Mouse (Mus musculus): Measurements from ENCODE around the gene Rarres2.

Gene Rarres2

DNA sequence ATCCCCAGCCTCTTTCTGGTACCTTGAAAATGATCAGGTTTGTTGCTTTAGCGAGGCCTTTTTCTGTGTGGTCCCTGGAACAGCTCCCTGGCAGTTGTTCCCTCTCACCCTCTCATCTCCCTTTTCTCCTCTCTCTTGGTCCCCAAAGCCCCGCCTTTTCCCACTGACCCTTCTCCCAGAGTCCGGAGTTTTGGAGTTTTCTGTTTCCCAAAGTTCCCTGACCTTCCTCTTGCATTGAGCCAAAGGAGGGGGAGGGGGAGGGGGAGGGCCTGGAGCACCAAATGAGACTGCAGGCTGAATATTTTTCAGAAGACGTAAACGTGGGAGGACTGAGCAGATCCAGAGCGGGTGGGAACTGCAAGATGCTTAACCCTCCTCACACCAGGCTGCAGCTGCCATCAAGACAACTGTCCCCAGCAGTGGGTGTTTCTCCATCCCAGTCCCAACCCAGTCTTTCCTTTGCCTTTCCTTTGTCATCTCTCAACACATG, at the start of gene Rarres2:
Gene Rarres2, minus strand, starts transcription at position 218 of the 490 bp plus-strand sequence.
- DNase-seq (ENCODE audit: low spot score): no peak

DNA sequence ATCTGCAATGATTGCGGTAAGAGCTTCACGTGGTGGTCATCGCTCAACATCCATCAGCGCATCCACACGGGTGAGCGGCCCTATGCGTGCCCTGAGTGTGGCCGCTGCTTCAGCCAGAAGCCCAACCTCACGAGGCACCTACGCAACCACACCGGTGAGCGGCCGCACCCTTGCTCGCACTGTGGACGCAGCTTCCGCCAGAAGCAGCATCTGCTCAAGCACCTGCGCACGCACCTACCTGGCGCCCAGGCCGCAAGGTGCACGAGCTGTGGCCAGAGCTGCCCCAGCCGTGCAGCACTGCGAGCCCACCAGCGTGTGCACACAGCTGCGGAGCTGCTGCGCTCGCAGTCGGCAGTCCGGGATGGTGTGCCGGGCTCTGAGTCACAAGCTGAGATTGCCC, 47.4 kb upstream of the Rarres2 start:
- DNase-seq (ENCODE audit: low spot score): no peak

DNA sequence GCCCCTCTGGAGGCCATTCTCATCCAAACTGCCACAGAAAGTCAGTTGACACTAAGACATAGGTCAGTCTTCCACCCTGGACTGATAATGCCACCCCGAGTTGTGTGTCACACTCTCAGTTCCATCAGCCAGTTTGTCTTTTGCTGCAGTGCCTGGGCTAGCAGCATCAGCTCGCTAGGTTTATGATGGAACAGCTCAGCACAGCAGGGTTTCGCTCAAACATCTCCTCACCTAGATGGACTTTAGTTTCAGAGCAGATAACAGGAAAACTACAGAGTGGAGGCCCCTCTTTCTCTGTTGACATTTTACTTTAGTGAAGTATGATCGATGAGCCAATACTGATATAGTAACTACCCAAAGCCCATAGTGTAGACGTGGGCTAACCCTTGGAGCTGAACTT, 42.2 kb upstream of the Rarres2 start:
- no peak for DNase-seq (ENCODE audit: low spot score)

DNA sequence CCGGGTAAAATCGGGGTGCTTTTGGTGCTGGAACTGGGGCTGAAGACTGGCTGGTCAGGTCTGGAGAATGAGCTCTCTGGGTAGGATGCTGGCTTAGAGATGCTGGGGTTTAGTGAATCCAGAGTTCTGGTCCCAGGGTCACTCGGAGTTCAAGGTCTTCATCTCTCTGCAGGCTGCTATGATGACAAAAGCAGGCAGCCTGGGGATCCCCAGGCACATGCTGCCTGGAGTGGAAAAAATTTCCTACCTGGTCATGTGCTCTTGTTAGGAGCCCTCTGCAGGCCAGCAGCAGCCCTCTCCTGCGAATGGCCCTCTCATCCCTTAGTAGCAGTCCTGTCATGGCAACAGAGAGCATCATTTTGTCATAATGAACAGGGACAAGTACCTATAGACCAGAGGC, 40.9 kb upstream of the Rarres2 start:
- DNase-seq (ENCODE audit: low spot score): no peak

DNA sequence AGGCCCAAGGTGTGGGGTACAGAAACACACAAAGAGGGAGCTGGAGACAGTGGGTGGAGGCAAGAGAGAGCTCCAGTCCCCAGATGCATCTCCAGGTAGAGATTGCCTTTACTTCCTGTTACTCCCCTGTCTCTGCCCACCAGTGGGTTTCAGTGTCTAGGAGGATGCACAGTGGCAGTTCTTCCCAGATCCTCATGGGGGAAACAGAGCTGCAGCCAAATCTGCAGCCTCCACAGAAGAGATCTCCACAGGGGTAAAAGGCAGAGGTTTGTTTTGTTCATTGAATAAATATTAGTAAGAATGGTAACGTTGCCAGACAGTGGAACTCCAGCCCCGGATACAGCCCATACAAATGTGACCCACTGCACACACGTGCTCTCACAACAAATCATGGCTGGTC, 38.1 kb upstream of the Rarres2 start:
- DNase-seq (ENCODE audit: low spot score): no peak

DNA sequence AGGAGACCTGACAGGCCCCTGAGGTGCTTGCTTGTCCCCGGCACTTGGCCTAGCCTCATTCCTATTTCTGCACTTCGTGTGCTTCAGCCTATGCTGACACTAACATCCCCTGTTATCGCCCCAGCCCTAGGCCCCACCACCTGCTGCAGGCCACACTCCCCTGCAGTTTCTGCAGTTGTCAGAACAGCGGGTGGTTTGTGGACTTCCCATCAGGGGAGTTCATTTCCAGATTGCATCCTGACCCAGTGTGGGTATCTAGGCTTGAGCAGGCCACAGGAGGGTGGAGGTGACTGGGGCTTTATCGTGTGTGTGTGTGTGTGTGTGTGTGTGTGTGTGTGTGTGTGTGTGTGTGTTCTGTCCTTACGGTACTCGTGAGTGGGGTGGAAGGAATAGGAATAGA, 36.9 kb upstream of the Rarres2 start:
- DNase-seq (ENCODE audit: low spot score): no peak

DNA sequence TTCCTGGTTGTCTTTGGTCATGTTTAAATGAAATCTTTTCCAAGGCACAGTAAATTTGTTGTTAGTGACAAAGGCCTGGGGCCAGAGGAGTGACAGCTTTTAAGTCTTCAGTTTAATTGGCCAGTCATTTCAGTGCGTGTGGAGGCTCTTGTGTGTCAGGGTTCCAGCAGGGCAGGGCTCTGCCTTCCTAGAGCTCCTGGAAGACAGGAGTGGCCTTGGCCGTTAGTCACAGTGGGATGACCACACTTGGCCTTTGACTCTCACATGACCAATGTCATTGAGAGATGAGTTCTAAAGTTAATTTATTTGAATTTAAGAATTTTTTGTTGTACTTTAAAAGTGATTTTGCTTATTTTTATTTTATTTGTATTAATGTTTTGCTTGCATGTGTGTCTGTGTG, 35.5 kb upstream of the Rarres2 start:
- DNase-seq (ENCODE audit: low spot score): no peak

- DNase-seq (ENCODE audit: low spot score): no peak
These were observed 29.6 kb upstream of the Rarres2 start for GRCm38 (mm10) chr6:48602080-48602741.

DNA sequence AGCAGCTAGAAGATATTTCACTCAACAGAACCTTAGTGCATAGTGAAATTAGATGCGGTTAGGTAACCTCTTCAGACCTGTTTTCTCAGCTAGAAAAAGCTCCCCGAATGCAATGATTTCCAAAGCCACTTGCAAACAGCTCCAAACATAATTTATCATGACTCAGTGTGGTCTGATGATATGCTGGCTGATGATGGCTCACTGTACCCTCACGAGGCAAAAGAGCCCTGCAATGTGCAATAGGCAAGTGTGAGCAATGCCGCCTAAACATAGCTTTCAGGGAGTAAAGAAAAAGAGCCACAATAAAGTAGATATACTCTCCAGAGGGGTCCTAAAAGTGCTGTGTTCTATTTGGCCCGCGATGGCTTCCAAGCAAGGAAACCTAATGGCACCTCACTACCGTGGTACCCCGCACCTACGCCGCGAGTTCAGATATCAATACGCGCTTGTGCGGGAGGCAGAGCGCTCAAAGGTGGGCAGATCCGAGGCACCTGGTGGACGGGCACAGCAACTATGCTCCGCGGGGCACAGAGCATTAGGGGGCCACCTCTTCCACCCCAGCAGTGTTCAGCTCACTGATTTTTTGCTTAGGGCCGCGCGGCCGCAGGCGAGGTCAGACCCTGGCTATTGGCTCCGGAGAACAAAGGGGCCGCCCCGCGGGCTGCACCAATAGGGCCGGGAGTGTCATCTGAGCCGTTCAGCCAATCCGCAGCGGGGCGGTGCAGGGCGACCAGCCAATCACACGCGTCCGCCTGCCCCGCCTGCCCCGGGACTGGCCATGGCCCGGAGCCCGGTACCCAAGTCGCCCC, 28.9 kb upstream of the Rarres2 start, which contains the start of gene Zfp775:
Gene Zfp775, plus strand, starts transcription at position 793 of the 809 bp plus-strand sequence.
- DNase-seq (ENCODE audit: low spot score): peak; percentile 91

- no peak for DNase-seq (ENCODE audit: low spot score)
These were observed 28.0 kb upstream of the Rarres2 start for GRCm38 (mm10) chr6:48600594-48600993.

DNA sequence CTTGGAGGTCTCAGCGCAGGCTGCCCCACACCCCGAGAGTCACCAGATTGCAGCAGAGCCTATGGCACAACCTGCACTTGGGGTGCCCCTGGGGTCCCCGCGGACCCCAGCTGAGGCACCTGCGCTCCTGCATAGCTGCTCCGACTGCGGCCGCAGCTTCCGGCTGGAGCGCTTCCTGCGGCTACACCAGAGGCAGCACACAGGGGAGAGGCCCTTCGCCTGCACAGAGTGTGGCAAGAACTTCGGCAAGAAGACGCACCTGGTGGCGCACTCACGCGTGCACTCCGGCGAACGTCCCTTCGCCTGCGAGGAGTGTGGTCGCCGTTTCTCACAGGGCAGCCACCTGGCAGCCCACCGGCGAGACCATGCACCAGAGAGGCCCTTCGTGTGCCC, 24.6 kb upstream of the Rarres2 start:
- DNase-seq (ENCODE audit: low spot score): no peak

DNA sequence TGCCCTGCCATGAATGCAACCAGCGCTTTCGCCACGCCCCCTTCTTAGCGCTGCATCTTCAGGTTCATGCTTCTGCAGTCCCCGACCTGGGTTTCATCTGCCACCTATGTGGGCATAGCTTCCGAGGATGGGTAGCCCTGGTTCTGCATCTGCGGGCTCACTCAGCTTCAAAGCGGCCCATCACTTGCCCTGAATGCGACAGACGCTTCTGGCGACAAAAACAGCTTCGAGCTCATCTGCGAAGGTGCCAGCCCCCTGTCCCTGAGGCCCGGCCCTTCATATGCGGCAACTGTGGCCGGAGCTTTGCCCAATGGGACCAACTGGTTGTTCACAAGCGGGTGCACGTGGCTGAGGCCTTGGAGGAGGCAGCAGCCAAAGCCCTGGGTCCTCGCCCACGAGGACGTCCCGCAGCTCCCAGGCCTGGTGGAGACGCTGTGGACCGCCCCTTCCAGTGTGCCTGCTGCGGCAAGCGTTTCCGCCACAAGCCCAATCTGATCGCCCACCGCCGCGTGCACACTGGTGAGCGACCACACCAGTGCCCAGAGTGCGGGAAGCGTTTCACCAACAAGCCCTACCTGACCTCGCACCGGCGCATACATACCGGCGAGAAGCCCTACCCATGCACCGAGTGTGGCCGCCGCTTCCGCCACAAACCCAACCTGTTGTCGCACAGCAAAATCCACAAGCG, 24.1 kb upstream of the Rarres2 start:
- no peak for DNase-seq (ENCODE audit: low spot score)

- DNase-seq (ENCODE audit: low spot score): no peak
These were observed 22.7 kb upstream of the Rarres2 start for GRCm38 (mm10) chr6:48595278-48595677.

- no peak for DNase-seq (ENCODE audit: low spot score)
These were observed 21.6 kb upstream of the Rarres2 start for GRCm38 (mm10) chr6:48594043-48594738.

DNA sequence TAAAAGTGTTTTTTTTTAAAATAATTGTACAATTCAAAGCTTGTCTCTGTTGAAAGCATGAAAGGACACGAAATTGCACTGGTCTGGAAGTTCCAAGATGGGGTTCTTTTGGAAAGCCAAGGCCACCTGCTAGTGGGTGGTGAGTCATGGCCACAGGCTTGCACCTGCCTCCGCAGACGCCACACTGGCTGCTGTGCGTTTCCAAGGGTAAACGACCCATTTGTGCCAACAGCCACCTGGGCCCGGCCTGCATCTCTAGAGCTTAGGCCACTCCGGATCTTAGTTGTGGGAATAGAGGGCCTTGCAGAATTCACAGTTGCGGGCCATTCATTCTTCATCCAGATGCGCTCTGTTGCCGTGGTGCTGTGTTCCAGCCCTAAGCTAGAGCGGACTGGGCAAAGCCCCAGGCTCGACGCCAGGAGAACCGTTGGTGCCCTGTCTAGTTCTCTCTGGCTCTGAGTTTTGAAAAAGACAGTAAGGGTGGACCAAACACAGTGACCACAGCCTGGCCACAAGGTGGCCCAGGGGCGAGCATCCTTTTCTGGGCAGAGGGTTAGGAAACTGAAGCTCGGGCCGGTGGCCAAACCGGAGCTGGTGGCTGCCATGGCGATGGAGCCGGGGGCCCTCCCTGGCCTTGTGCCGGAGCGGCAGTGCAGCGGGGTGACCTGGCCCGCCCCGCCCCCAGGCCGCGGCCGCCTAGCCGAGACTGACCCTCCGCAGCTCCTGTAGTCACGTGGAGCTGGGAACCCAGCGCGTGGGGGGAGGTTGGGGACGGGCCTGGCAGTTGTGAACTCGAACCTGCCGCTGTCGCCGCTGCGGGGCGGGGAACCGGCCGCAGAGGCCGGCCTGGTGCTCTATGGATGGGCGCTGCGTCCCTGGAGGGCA, 20.8 kb upstream of the Rarres2 start, which contains the start of the genes Repin1 and Gm44965:
Gene Repin1, plus strand, starts transcription at position 726 of the 885 bp plus-strand sequence.
Gene Gm44965, plus strand, starts transcription at position 784 of the 885 bp plus-strand sequence.
- DNase-seq (ENCODE audit: low spot score): peak; percentile 73

- no peak for DNase-seq (ENCODE audit: low spot score)
These were observed 19.3 kb upstream of the Rarres2 start for GRCm38 (mm10) chr6:48591871-48592270.

DNA sequence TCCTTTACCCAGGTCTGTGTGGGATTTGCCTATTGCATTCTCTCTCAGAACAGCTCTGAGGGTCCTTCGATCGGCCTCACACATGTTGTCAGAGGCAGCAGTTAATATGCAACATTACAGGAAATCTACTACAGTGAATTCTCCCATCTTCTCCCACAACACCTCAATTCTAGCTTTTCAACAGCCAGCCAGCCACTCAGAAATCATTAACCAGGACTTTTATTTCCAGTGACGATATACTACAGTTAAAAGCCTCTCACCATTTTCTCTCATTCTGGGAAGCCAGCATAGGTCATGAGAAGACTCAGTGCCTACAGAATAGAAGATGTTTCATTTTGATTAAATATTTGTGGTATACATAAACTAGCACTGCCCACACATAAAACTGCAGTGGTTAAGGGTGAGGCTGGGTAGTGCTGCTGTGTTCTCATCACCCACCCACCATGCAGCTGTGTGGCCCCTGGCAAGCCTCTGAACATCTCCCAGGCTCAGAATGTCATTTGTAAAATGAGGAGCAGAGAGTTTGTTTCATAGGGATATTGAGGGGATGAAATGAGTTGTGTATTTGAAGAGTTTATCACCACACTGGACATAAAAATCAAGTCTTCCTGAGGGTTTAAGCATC, 18.7 kb upstream of the Rarres2 start:
- no peak for DNase-seq (ENCODE audit: low spot score)

GRCm38 (mm10) chr6:48589194-48589750, 16.7 kb upstream of the Rarres2 start, which contains the start of gene Gm45021:
Gene Gm45021, plus strand, starts transcription at chr6:48589610.
- no peak for DNase-seq (ENCODE audit: low spot score)

- peak; percentile 54 for DNase-seq (ENCODE audit: low spot score)
These were observed 9.4 kb upstream of the Rarres2 start for GRCm38 (mm10) chr6:48582037-48582436.

- DNase-seq (ENCODE audit: low spot score): no peak
These were observed 8.7 kb upstream of the Rarres2 start for GRCm38 (mm10) chr6:48581257-48581656.

Data from layer of hippocampus, adult 9-10 months (tissue).